Mouse (Mus musculus) adrenal gland, postnatal 14 days (tissue): ENCODE results near the gene Melk. TPM values are rescaled to one million over a fixed set of nuclear protein-coding genes. Genes with fewer than 3 reads are reported as not detected.

Source experiments
- DNase-seq: peaks from one replicate; pipeline ENCODE4 v3.0.0; 2021; ENCODE audit warnings: mixed read lengths
- long read RNA-seq, 2 experiments: library from polyadenylated mRNA; stranded (forward); transcript quantifications; one replicate each; pipeline ENCODE4 v2.0.0; 2021
- total RNA-seq: library from RNA; stranded (reverse); gene quantifications from 2 replicates; pipeline ENCODE4 v1.2.3, GENCODE M21; 2021

Gene Melk
- 4.8 and 5.1 TPM in 2 replicates for total RNA-seq
- long read RNA-seq, experiment 1, transcript Melk-201 (18 exons, 2,955 nt), result major isoform, 14 of 23 reads
- long read RNA-seq, experiment 1, partial matches to known transcripts, result 4 of 23 reads
- long read RNA-seq, experiment 1, other reads (novel, unspliced or antisense), result 5 of 23 reads
- long read RNA-seq, experiment 2, partial matches to known transcripts, result 0 of 5 reads
- long read RNA-seq, experiment 2, other reads (novel, unspliced or antisense), result 1 of 5 reads

- DNase-seq, result peak; percentile 94
These were observed at the start of gene Melk for GRCm38 (mm10) chr4:44300781-44301750. Gene Melk (plus strand): TSS chr4:44300876.

GRCm38 (mm10) chr4:44251521-44251920 lies 49.2 kb upstream of the Melk start:
- no peak for DNase-seq

GRCm38 (mm10) chr4:44251966-44252916 lies 48.4 kb upstream of the Melk start:
- DNase-seq, result no peak

GRCm38 (mm10) chr4:44253191-44253590 lies 47.5 kb upstream of the Melk start:
- no peak for DNase-seq

- DNase-seq, result no peak
These were observed 46.1 kb upstream of the Melk start for GRCm38 (mm10) chr4:44254579-44254978.

GRCm38 (mm10) chr4:44259126-44259525 lies 41.5 kb upstream of the Melk start:
- DNase-seq, result no peak

GRCm38 (mm10) chr4:44260244-44260643 lies 40.4 kb upstream of the Melk start:
- peak; percentile 73 for DNase-seq

GRCm38 (mm10) chr4:44265500-44265899 lies 35.2 kb upstream of the Melk start:
- no peak for DNase-seq

- DNase-seq, result no peak
These were observed 33.2 kb upstream of the Melk start for GRCm38 (mm10) chr4:44267437-44267836.

- no peak for DNase-seq
These were observed 31.3 kb upstream of the Melk start for GRCm38 (mm10) chr4:44269376-44269817.

- peak; percentile 11 for DNase-seq
These were observed 29.5 kb upstream of the Melk start for GRCm38 (mm10) chr4:44271134-44271533.

GRCm38 (mm10) chr4:44281597-44282265 lies 18.9 kb upstream of the Melk start:
- peak; percentile 13 for DNase-seq

GRCm38 (mm10) chr4:44292534-44292933 lies 8.1 kb upstream of the Melk start:
- peak; percentile 63 for DNase-seq

GRCm38 (mm10) chr4:44295837-44296236 lies 4.8 kb upstream of the Melk start:
- no peak for DNase-seq

- DNase-seq, result no peak
These were observed 5.9 kb downstream of the Melk start for GRCm38 (mm10) chr4:44306585-44306984.

- no peak for DNase-seq
These were observed 9.8 kb downstream of the Melk start for GRCm38 (mm10) chr4:44310429-44310828.

- DNase-seq, result no peak
These were observed 10.2 kb downstream of the Melk start for GRCm38 (mm10) chr4:44310911-44311310.

GRCm38 (mm10) chr4:44316270-44316809 lies 15.7 kb downstream of the Melk start:
- no peak for DNase-seq

GRCm38 (mm10) chr4:44320448-44320847 lies 19.8 kb downstream of the Melk start:
- DNase-seq, result no peak

GRCm38 (mm10) chr4:44322124-44322523 lies 21.4 kb downstream of the Melk start:
- no peak for DNase-seq

GRCm38 (mm10) chr4:44325453-44325852 lies 24.8 kb downstream of the Melk start:
- peak; percentile 15 for DNase-seq
